12 mouse cellular contexts compared by ENCODE assay signal in the genomic region with DNA sequence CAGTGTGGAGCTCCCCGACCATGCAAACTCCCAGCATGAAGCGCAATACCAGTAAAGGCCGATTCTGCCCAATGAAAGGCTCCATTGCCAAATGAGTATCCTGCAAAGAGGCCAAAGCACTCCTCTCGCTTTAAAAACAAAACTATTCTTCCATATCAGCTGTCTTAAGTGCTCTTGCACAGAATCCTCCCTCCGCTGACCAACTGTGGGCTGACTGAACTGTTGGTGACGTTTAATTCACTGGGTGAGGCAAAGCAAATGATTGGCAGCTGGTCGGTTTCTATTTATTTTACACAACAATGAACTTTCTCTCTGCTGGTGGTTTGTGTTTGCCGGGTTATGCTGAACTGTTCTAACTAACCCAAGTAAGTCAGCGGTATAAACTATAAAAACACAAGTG. TPM values are rescaled to one million over a fixed set of nuclear protein-coding genes. Genes with fewer than 3 reads are reported as not detected.
A peak's percentile ranks its signal among the peaks of the same experiment; 100 is the strongest.
DNase-seq lines count a peak whose midpoint lies in the region; ATAC-seq and TF ChIP-seq lines count a peak whose summit lies in the region.
"Had no signal": no experiment of that assay in that cellular context is flagged by ENCODE, and none has a peak within 500 bp of the region (broad histone marks: within the 10 kb centered on the region; RNA-seq: fewer than 3 reads in every experiment).

No protein-coding gene starts in this region.

- WGBS in midbrain, embryonic 13.5 days: 28% methylated on average over 9 of the region's 9 CpGs
- WGBS in midbrain, embryonic 15.5 days: 24% methylated on average over 9 of the region's 9 CpGs
- 43% methylated on average over 9 of the region's 9 CpGs for WGBS in intestine, postnatal 0 days
- WGBS in stomach, embryonic 16.5 days: 50% methylated on average over 9 of the region's 9 CpGs

- no peak overlapping the region for H3K9ac ChIP-seq in midbrain, embryonic 13.5 days (replicated peaks)
- no peak overlapping the region for H3K9ac ChIP-seq in midbrain, embryonic 15.5 days
- H3K9ac ChIP-seq in intestine, postnatal 0 days (ENCODE audit: low read depth, low read length): no peak overlapping the region
- 0 out of 2 replicates have a peak overlapping the region, but pooled peaks have one; percentile 14 for H3K9ac ChIP-seq in stomach, embryonic 16.5 days (ENCODE audit: low read length)
- H3K9ac ChIP-seq: forebrain, embryonic 12.5 days; limb, embryonic 15.5 days had no signal

- peaks cover 29% of the 10 kb centered on the region for H3K4me1 ChIP-seq in midbrain, embryonic 13.5 days (replicated peaks)
- H3K4me1 ChIP-seq in midbrain, embryonic 15.5 days: peaks cover 21% of the 10 kb centered on the region
- H3K4me1 ChIP-seq in intestine, postnatal 0 days (replicated peaks; ENCODE audit: control insufficient read depth, insufficient read depth, low read length): peaks cover 5% of the 10 kb centered on the region; the same call in 1 of the 2 replicates
- H3K4me1 ChIP-seq in stomach, embryonic 16.5 days (ENCODE audit: control insufficient read depth, insufficient read depth, low read length): peaks cover 18% of the 10 kb centered on the region

- intact Hi-C loops in heart, postnatal 36 days (cut with DNase I): no loop called here

- no peaks in the 10 kb centered on the region for H3K36me3 ChIP-seq in midbrain, embryonic 13.5 days
- no peaks in the 10 kb centered on the region for H3K36me3 ChIP-seq in midbrain, embryonic 15.5 days (replicated peaks)
- no peaks in the 10 kb centered on the region for H3K36me3 ChIP-seq in intestine, postnatal 0 days (ENCODE audit: control insufficient read depth, insufficient read depth)
- H3K36me3 ChIP-seq in stomach, embryonic 16.5 days (ENCODE audit: control insufficient read depth, insufficient read depth, low read length): no peaks in the 10 kb centered on the region
- H3K36me3 ChIP-seq: forebrain, embryonic 12.5 days; limb, embryonic 15.5 days had no signal

- H3K9me3 ChIP-seq in midbrain, embryonic 13.5 days: no peaks in the 10 kb centered on the region
- H3K9me3 ChIP-seq in midbrain, embryonic 15.5 days: no peaks in the 10 kb centered on the region
- no peaks in the 10 kb centered on the region for H3K9me3 ChIP-seq in intestine, postnatal 0 days (ENCODE audit: control insufficient read depth)
- no peaks in the 10 kb centered on the region for H3K9me3 ChIP-seq in stomach, embryonic 16.5 days (replicated peaks; ENCODE audit: control insufficient read depth, low read length)
- H3K9me3 ChIP-seq: forebrain, embryonic 12.5 days; limb, embryonic 15.5 days had no signal

- no peak overlapping the region for H3K27ac ChIP-seq in midbrain, embryonic 13.5 days
- no peak overlapping the region for H3K27ac ChIP-seq in midbrain, embryonic 15.5 days
- peak overlapping the region; percentile 30; the same call in 1 of the 2 replicates for H3K27ac ChIP-seq in intestine, postnatal 0 days (ENCODE audit: low read depth, low read length)
- H3K27ac ChIP-seq in stomach, embryonic 16.5 days (ENCODE audit: low read length): peak overlapping the region; percentile 7; the same call in 1 of the 2 replicates
- H3K27ac ChIP-seq: forebrain, embryonic 12.5 days; limb, embryonic 15.5 days had no signal

- TF ChIP-seq CTCF in intestine, postnatal 0 days (IDR thresholded peaks at IDR 0.05; ENCODE audit: low read depth): no peak

- no peak overlapping the region for H3K4me3 ChIP-seq in midbrain, embryonic 13.5 days (replicated peaks)
- no peak overlapping the region for H3K4me3 ChIP-seq in midbrain, embryonic 15.5 days
- no peak overlapping the region; the same call in 1 of the 2 replicates for H3K4me3 ChIP-seq in intestine, postnatal 0 days (ENCODE audit: low read depth, low read length)
- H3K4me3 ChIP-seq in stomach, embryonic 16.5 days (replicated peaks; ENCODE audit: low read length): no peak overlapping the region
- H3K4me3 ChIP-seq: forebrain, embryonic 12.5 days; limb, embryonic 15.5 days; myocyte had no signal

- 0 out of 2 replicates have a peak overlapping the region, but pooled peaks have one; percentile 19 for H3K4me2 ChIP-seq in midbrain, embryonic 13.5 days (replicated peaks)
- H3K4me2 ChIP-seq in midbrain, embryonic 15.5 days: no peak overlapping the region
- peak overlapping the region; percentile 27; the same call in 1 of the 2 replicates for H3K4me2 ChIP-seq in intestine, postnatal 0 days (replicated peaks; ENCODE audit: low read depth)
- 0 out of 2 replicates have a peak overlapping the region, but pooled peaks have one; percentile 9 for H3K4me2 ChIP-seq in stomach, embryonic 16.5 days (ENCODE audit: low read depth, low read length)
- H3K4me2 ChIP-seq: forebrain, embryonic 12.5 days; limb, embryonic 15.5 days had no signal

- ATAC-seq in midbrain, embryonic 13.5 days: no peak
- ATAC-seq in midbrain, embryonic 15.5 days (replicated peaks): no peak
- ATAC-seq in intestine, postnatal 0 days: no peak
- no peak for ATAC-seq in stomach, embryonic 16.5 days (ENCODE audit: insufficient read depth, low FRiP score)

- H3K27me3 ChIP-seq in midbrain, embryonic 13.5 days: peaks cover 21% of the 10 kb centered on the region
- no peaks in the 10 kb centered on the region for H3K27me3 ChIP-seq in midbrain, embryonic 15.5 days (replicated peaks)
- no peaks in the 10 kb centered on the region for H3K27me3 ChIP-seq in intestine, postnatal 0 days (replicated peaks; ENCODE audit: control insufficient read depth, insufficient read depth, low read length)
- H3K27me3 ChIP-seq in stomach, embryonic 16.5 days (ENCODE audit: control insufficient read depth, insufficient read depth, low read length): no peaks in the 10 kb centered on the region
- H3K27me3 ChIP-seq: forebrain, embryonic 12.5 days; limb, embryonic 15.5 days had no signal

- DNase-seq in heart, adult 18-20 months: peak; percentile 14 to 37
- DNase-seq in heart, postnatal 36 days: no peak
- no peak for DNase-seq in gastrocnemius, adult 8-10 months (ENCODE audit: low spot score in 2 of 2)
- no peak for DNase-seq in spleen, postnatal 4 days (ENCODE audit: low spot score in 2 of 2)
- DNase-seq: thymus, adult 18-20 months had no signal

RNA-seq across cellular contexts. Expression of gene Gne, which starts 15.2 kb away (rescaled TPM):
- 10 to 100 TPM; 29.2 to 32.6 TPM for total RNA-seq in heart, adult 18-20 months (2021)
- 10 to 100 TPM; 23.1 to 28.6 TPM for total RNA-seq in heart, postnatal 36 days (2021)
- polyA plus RNA-seq in midbrain, embryonic 13.5 days (2015; fragmentation: Nextera tagmentation; extraction: Ambion mirVana): 20.4 and 21.3 TPM in 2 replicates
- polyA plus RNA-seq in midbrain, embryonic 15.5 days (2015; fragmentation: Nextera tagmentation; extraction: Ambion mirVana): 25.5 and 29.3 TPM in 2 replicates
- 22.2 and 30.4 TPM in 2 replicates for polyA plus RNA-seq in intestine, postnatal 0 days (2015; fragmentation: Nextera tagmentation; extraction: Ambion mirVana)
- polyA plus RNA-seq in stomach, embryonic 16.5 days (2015; fragmentation: Nextera tagmentation; extraction: Ambion mirVana): 30.0 and 33.1 TPM in 2 replicates
- 10 to 100 TPM; 10.4 to 15.0 (median 11.0) TPM for total RNA-seq in gastrocnemius, adult 8-10 months (2022)

Comparison
In these comparisons a context has a peak if more than half of its experiments do, and no peak if none do; other contexts are left out.
1. DNase-seq: peak in heart, adult 18-20 months (2 of 2); none in heart, postnatal 36 days (0 of 2), gastrocnemius, adult 8-10 months (0 of 2) and spleen, postnatal 4 days (0 of 2).
2. H3K27ac ChIP-seq: peak in intestine, postnatal 0 days (single experiment) and stomach, embryonic 16.5 days (single experiment); none in midbrain, embryonic 13.5 days (single experiment) and midbrain, embryonic 15.5 days (single experiment).